Mouse (Mus musculus) kidney, postnatal 14 days (tissue): ENCODE measurements around the gene Col5a2.

ENCODE experiments used
- DNase-seq: peaks from one replicate; pipeline ENCODE4 v3.0.0; 2022; ENCODE audit warnings: mixed read lengths

The Col5a2 gene

DNA sequence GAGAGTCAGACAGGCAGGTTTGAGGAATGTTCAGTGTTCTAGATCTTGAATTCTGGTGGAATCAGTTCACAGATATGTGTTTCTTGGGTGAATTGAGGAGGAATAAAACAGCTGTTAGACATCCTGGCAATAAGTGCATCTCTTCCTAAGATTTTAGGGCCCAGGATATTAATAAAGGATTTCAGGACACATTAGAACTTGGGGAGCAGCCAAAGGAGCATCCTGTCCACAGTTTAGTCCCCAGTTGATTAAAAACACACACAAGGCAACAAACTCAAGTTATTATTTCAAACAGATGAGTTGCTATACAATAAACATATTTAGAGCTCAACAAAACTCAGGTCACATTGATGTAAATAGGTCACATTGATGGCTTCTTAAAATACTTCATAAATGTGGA lies 82.5 kb downstream of the Col5a2 start:
- peak; percentile 9 for DNase-seq

DNA sequence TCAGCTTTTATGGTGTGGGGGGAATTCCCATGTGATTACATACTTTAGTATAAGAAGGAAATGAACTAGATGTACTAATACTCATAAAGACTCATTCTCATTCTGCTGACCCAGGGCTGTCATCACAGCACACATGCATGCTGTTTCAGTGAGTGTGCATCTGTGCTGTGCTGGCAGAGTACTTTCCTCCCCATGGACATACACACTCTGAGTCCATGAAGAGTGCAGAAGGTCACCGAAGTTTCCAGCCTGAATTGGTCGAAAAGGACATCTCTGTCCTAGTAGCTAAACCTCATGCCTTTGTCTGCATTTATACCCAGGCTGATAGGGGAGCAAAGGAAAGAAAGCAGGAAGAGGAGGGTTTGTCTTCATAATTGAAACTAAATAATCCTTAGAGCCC lies 83.2 kb downstream of the Col5a2 start:
- no peak for DNase-seq

GRCm38 (mm10) chr1:45381866-45382265 lies 121.2 kb downstream of the Col5a2 start:
- DNase-seq: no peak

DNA sequence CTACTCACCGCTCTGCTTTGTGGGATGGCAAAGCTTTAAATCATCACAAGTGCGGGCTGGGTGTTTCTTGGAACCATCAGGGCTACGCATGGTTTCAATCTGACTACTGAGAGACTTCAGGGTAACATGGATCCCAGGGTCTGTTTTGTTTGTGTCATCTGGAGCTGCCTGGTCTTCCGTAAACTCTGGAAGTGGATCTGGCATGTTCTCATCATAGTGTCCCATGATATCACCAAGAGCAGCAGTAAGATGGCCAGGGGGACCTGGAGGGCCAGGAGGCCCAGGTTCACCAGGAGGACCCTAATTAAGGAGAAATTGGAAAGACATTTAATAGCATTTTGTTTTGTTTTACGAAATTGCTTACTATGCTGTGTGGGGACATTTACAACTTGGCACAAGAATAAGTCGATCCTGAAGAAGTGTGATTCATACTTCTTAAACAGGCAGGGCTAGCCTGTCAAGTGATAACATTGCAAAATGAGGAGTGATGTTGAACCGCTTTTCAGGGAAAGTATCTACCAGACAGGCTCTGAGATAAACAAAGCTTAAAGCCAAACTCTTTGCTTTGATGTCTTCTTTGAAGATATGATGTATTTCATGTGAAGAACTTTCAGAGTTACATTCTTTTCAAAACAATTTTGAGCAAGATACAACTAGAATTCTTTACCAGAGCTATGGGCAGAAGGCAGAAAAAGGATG lies 122.9 kb downstream of the Col5a2 start:
- no peak for DNase-seq

- no peak for DNase-seq
Observed at GRCm38 (mm10) chr1:45365427-45365826, 137.7 kb downstream of the Col5a2 start.

GRCm38 (mm10) chr1:45363274-45363673 lies 139.8 kb downstream of the Col5a2 start:
- no peak for DNase-seq

DNA sequence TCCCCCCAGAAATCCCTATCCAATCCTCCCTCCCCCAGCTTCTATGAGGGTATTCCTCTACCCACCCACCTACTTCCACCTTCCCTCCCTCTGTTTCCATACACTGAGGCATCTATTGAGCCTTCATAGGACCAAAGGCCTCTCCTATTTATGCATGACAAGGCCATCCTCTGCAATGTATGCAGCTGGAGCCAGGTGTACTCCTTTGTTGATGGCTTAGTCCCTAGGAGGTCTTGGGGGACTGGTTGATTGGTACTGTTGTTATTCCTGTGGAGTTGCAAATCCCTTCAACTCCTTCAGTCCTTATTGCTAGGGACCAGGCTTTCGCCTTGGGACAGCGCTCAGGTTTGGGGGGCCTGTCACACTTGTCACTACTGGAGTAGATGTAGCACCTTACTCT lies 143.4 kb downstream of the Col5a2 start:
- DNase-seq: no peak

DNA sequence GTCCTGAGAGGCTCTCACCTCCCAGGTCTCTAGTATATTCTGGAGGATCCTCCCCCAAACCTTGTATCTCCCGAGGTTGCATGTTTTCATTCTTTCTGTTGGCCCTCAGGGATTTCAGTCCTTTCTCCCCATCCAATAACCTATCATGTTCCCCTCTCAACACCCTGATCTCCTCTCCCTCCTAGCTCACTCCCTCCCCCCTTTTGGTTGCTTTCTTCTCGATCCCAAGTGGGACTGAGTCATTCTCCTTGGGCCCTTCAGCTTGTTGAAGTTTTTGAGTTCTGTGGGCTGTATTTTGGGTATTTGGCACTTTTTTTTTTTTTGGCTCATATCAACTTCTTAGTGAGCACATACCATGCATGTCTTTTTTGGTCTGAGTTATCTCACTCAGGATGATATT lies 143.9 kb downstream of the Col5a2 start:
- DNase-seq: no peak

DNA sequence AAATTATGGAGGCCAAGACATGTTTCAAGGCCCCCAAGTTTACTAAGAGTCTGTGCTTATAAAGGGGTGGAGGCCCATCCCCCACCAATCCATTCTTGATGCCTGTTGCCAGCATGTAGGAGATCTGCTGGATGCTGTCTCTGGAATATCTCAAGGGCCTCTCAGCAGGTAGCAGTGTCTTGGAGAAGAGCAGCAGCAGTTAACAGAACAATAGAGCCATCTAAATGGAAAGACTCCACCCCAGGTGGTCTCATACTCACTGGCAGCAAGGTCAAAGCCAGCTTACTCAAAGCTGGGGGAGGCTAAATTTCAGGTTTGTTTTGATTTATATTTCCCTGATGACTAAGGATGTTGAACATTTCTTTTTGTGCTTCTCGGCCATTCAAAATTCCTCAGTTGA lies 145.1 kb downstream of the Col5a2 start:
- DNase-seq: no peak

- peak; percentile 14 for DNase-seq
Observed at GRCm38 (mm10) chr1:45355944-45356343, 147.1 kb downstream of the Col5a2 start.

DNA sequence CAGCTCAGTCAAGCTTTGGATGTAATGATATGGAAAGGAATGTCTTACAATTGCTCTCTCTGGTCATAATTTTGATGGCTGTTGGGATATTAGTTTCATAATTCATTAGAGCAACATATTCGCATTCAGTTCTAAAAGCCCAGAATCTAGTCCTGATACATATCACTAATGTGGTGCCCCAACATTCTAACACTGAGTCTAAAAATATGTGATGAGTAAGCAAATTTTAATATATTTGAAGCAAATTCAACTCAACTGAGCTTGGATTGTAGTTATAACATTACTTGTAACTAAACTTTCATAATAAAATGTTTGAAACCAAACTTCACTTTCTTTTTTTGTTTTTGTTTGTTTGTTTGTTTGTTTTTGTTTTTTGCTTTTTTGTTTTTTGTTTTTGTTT lies 173.9 kb downstream of the Col5a2 start:
- DNase-seq: no peak
